Mouse (Mus musculus) retina, postnatal 1 day (tissue): Measurements from ENCODE around the gene Gbp9.
"Not testable (repeated sequence)": the region's sequence is repeated elsewhere in the genome, so short reads cannot be mapped to it uniquely, and the experiment has no call there.

Experiments
- DNase-seq: peaks from one replicate; pipeline ENCODE4 v3.0.0-alpha.2; 2012

Gene Gbp9

DNA sequence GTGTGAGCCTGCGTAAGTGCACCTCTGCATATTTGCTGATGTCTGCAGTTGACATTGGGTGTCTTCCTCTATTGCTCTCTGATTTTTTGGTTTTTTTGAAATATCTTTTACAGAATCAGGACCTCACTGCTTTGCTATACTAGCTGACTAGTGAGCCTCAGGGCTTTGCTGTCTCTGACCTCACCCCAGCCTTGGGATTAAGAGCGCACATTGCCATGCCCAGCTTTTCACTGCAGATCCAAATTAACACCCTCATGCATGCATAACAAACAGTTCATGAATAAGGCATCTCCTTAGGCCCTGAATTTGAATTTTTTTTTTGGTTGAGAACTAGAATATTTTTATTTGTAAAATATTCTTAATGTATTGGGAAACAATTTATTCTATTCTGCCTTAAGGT is 84.1 kb downstream of the Gbp9 start:
- DNase-seq = no peak

DNA sequence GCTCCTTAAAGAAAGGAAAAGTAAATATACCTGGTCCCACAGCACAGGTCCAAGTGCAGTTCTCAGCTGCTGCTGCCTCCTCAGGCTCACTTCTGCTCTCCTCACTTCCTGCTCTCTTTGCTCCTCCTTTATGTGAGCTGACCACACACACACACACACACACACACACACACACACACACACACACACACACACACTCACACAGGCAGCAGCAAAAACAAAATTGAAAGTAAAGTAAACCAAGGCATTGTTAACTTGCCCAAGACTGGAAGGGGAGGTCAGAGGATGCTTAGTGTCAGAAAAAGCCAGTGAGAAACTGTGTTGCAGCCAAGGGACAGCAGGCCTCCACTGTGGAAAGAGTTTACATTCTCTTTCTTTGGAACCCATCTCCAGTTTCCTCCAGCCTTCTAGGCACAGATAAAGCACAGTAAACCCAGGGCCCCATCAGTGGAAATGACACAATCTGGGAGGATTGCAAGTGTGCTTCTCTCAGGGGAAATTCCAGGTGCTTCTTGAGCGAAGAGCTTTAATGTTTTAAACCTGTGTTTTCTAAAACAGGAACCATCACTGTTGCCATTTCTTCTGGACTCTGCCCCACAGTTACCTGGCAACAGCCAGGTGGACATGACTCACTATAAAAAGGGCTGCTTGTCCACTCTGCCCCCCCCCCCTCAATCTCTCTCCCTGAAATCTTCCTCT is 85.7 kb downstream of the Gbp9 start:
- DNase-seq = not testable (repeated sequence)

DNA sequence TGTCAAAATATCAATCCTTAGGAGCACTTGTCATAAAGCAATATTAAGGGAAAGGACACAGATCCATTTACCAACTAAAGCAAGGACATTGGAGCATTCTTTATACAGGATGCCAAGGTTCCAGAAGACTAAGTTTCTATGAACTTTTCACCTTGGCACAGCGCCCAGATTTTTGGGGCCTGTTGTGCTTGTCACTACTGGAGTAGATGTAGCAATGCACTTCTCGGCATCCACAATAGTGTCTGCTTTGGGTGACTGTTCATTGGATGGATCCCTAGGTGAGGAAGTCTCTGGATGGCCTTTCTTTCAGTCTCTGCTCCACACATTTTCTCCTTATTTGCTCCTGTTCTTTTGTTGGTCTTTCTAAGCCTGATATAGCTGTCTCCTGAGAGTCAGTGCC is 107.0 kb downstream of the Gbp9 start:
- DNase-seq = no peak
